Mouse (Mus musculus) kidney, embryonic 16.5 days (tissue): ENCODE results near the gene Zfp39. TPM values are rescaled to one million over a fixed set of nuclear protein-coding genes. Genes with fewer than 3 reads are reported as not detected.
A peak's percentile ranks its signal among the peaks of the same experiment; 100 is the strongest.

ENCODE experiments used
- ATAC-seq: fragments of 200-750 bp; cut with Nextera tagmentation; 2 replicates; pipeline ENCODE4 v1.8.0; 2017; ENCODE audit warnings: moderate TSS enrichment; ENCODE audit not compliant: low FRiP score, low TSS enrichment
- H3K27ac ChIP-seq: fragments of 300-500 bp; sonication (generic); 2 replicates; pipeline ENCODE4 v1.5.1; 2014; ENCODE audit warnings: low read length
- H3K27me3 ChIP-seq: fragments of 300-500 bp; sonication (generic); 2 replicates; pipeline ENCODE4 v1.6.1; 2014; ENCODE audit warnings: low read length, control low read depth, mixed read lengths; ENCODE audit not compliant: insufficient read depth
- H3K36me3 ChIP-seq: fragments of 300-500 bp; sonication (generic); 2 replicates; pipeline ENCODE4 v1.6.1; 2014; ENCODE audit warnings: low read length, control low read depth, mixed read lengths; ENCODE audit not compliant: insufficient read depth
- H3K4me1 ChIP-seq: fragments of 300-500 bp; sonication (generic); 2 replicates; pipeline ENCODE4 v1.6.1; 2014; ENCODE audit warnings: low read length, control low read depth, mixed read lengths; ENCODE audit not compliant: insufficient read depth
- H3K4me2 ChIP-seq: fragments of 300-500 bp; sonication (generic); replicated peaks from 2 replicates; pipeline ENCODE4 v1.6.1; 2014; ENCODE audit warnings: low read depth, low read length
- H3K4me3 ChIP-seq: fragments of 300-500 bp; sonication (generic); 2 replicates; pipeline ENCODE4 v1.5.1; 2014; ENCODE audit warnings: mild to moderate bottlenecking, low read length
- H3K9ac ChIP-seq: fragments of 300-500 bp; sonication (generic); replicated peaks from 2 replicates; pipeline ENCODE4 v1.6.1; 2014; ENCODE audit warnings: low read length
- H3K9me3 ChIP-seq: fragments of 300-500 bp; sonication (generic); 2 replicates; pipeline ENCODE4 v1.6.1; 2016; ENCODE audit warnings: low read length, control low read depth
- WGBS: fragments of 180-500 bp; shearing (Covaris S2); extraction: QIAGEN DNeasy Blood & Tissue Kit; methylation state at CpG from one replicate; pipeline ENCODE4 v1.1.7; 2014; 5-methylcytosine and 5-hydroxymethylcytosine counted together
- polyA plus RNA-seq: library from polyadenylated mRNA; unstranded; fragments of >200 nt; fragmentation: Nextera tagmentation; extraction: Ambion mirVana; gene quantifications from 2 replicates; pipeline ENCODE4 v1.2.1, GENCODE M21; 2015

Gene Zfp39
- polyA plus RNA-seq, 1 experiment from 2014 or later: 6.0 TPM

- H3K36me3 ChIP-seq: peaks cover 9% of the 10 kb centered on the region; the same call in 1 of the 2 replicates
- H3K27ac ChIP-seq: no peak overlapping the region
- H3K4me1 ChIP-seq: peaks cover 4% of the 10 kb centered on the region
- H3K4me3 ChIP-seq: no peak overlapping the region
- 78% methylated on average over 2 of the region's 3 CpGs for WGBS
- H3K4me2 ChIP-seq: no peak overlapping the region
- no peaks in the 10 kb centered on the region for H3K9me3 ChIP-seq
- no peaks in the 10 kb centered on the region for H3K27me3 ChIP-seq
- H3K9ac ChIP-seq: no peak overlapping the region
- no peak for ATAC-seq
These were observed 22.6 kb upstream of the Zfp39 start for GRCm38 (mm10) chr11:58926651-58927050.

- H3K27me3 ChIP-seq: no peaks in the 10 kb centered on the region
- no peaks in the 10 kb centered on the region for H3K9me3 ChIP-seq
- ATAC-seq: no peak
- no peak overlapping the region for H3K9ac ChIP-seq
- H3K27ac ChIP-seq: no peak overlapping the region
- WGBS: 78% methylated on average over 9 of the region's 9 CpGs
- no peaks in the 10 kb centered on the region for H3K36me3 ChIP-seq
- no peaks in the 10 kb centered on the region for H3K4me1 ChIP-seq
- H3K4me2 ChIP-seq: no peak overlapping the region
- no peak overlapping the region for H3K4me3 ChIP-seq
These were observed 18.4 kb upstream of the Zfp39 start for GRCm38 (mm10) chr11:58922420-58922819.

GRCm38 (mm10) chr11:58918759-58919158 lies 14.7 kb upstream of the Zfp39 start:
- H3K9ac ChIP-seq: no peak overlapping the region
- H3K4me2 ChIP-seq: no peak overlapping the region
- no peaks in the 10 kb centered on the region for H3K36me3 ChIP-seq
- no peak for ATAC-seq
- no peak overlapping the region for H3K27ac ChIP-seq
- WGBS: 75% methylated on average over 5 of the region's 5 CpGs
- no peaks in the 10 kb centered on the region for H3K9me3 ChIP-seq
- no peaks in the 10 kb centered on the region for H3K27me3 ChIP-seq
- no peaks in the 10 kb centered on the region for H3K4me1 ChIP-seq
- H3K4me3 ChIP-seq: no peak overlapping the region

GRCm38 (mm10) chr11:58917745-58918366 lies 13.8 kb upstream of the Zfp39 start, which contains the start of gene Btnl10:
Btnl10 (plus strand) TSS chr11:58917908.
- H3K36me3 ChIP-seq: no peaks in the 10 kb centered on the region
- no peak within 1 kb of the TSS for H3K4me2 ChIP-seq
- ATAC-seq: no peak
- no peaks in the 10 kb centered on the region for H3K27me3 ChIP-seq
- no peaks in the 10 kb centered on the region for H3K9me3 ChIP-seq
- H3K27ac ChIP-seq: no peak within 1 kb of the TSS
- no peaks in the 10 kb centered on the region for H3K4me1 ChIP-seq
- no peak within 1 kb of the TSS for H3K9ac ChIP-seq
- WGBS: 77% methylated on average over 12 of the region's 12 CpGs
- no peak within 1 kb of the TSS for H3K4me3 ChIP-seq

DNA sequence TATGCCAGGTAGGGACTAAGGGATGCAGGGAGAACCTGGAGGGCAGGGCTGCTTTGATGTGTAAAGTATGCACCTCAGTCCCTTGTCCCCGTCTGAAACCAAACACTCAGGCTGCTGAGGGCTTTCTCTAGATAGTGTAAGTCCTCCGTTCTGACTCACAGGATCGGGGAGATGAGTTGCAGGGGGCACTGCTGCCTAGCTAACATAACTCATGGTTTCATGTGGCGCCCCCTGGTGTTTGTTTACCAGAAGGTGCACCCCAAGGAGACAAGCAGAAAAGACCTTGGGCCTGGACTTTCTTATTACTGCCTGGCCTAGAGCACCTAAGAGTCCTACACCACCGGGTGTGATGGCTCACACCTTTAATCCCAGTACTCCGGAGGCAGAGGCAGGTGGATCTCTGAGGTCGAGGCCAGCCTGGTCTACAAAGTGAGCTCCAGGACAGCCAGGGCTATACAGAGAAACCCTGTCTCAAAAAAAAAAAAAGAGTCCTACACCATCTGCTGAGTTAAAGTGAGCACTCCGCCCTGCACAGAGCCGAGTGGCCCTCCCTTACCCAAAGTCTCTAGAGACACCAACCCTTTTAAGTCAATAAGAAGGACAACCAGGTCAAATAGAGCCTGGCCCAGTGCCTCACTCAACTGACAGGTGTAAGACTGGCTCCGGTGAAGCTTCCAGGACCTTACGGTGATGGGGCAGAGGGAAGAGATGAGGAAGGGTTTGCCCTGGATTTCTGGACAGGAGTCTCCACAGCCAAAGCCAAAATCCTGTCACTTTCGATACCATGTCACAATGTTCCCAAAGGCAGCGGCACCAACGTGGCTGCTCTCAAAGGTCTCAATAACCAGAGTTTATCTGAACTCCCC lies 13.1 kb upstream of the Zfp39 start:
- 56% methylated on average over 14 of the region's 14 CpGs for WGBS
- H3K4me2 ChIP-seq: no peak overlapping the region
- no peak for ATAC-seq
- no peaks in the 10 kb centered on the region for H3K27me3 ChIP-seq
- H3K9me3 ChIP-seq: no peaks in the 10 kb centered on the region
- no peak overlapping the region for H3K9ac ChIP-seq
- no peak overlapping the region for H3K4me3 ChIP-seq
- H3K4me1 ChIP-seq: no peaks in the 10 kb centered on the region
- H3K27ac ChIP-seq: no peak overlapping the region
- H3K36me3 ChIP-seq: no peaks in the 10 kb centered on the region

DNA sequence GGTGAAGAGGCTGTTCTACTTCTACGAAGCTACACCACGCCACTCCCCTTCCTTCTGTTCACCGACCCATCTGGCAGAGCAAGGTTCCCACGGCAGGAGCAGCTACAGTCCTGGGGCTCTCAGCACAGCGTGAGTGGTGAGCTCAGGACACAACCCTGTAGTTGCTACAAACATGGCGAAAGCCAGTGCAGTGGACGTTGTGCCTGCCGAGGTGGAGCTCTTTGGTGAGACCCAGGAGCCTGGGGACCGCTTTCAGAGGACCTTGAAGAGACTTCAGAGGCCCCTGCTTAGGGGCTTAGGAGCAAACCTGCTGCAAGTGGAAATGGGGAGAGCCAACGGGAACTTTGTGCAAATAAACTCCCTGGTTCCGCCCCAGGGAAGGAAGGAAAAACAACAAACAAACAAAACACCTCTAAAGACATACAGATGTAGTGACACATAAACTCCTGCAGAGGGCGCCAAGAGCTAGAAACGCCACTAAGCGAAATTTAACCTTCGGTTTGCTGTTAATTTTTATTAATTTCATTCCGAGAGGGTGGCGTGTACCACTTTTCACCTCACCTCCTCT lies 10.5 kb upstream of the Zfp39 start:
- Histone ChIP-seq H3K36me3 (no peaks in the 10 kb centered on the region), H3K4me1 (no peaks in the 10 kb centered on the region), H3K4me2 (peak overlapping the region; percentile 56), H3K9me3 (no peaks in the 10 kb centered on the region), H3K9ac (peak overlapping the region; percentile 61), H3K4me3 (peak overlapping the region; percentile 33), H3K27me3 (no peaks in the 10 kb centered on the region), H3K27ac (no peak overlapping the region)
- 17% methylated on average over 17 of the region's 17 CpGs for WGBS
- ATAC-seq: peak; percentile 54

DNA sequence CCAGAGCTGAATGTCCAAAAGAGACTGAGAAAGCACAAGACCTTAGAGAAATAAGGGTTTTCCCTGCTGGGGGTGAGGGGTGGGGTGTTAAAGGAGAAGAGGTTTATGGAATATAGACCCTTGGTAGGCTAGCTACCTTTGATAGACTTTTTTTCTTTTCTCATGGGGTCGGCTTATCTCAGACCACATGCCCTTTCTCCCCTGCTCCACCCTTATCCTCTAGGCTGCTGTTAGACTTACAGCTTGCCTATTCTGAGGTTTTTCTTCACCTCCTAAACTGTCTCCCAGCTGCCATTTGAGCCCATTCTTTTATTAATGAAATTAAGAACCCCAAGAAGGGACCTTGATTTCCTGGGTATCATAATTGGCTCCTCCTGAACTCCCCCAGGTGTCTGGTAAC lies 9.8 kb upstream of the Zfp39 start:
- Histone ChIP-seq H3K27me3 (no peaks in the 10 kb centered on the region), H3K4me2 (no peak overlapping the region), H3K4me3 (no peak overlapping the region), H3K9ac (no peak overlapping the region), H3K27ac (no peak overlapping the region), H3K4me1 (no peaks in the 10 kb centered on the region), H3K36me3 (no peaks in the 10 kb centered on the region), H3K9me3 (no peaks in the 10 kb centered on the region)
- no peak for ATAC-seq
- 67% methylated on average over 1 of the region's 1 CpGs for WGBS

DNA sequence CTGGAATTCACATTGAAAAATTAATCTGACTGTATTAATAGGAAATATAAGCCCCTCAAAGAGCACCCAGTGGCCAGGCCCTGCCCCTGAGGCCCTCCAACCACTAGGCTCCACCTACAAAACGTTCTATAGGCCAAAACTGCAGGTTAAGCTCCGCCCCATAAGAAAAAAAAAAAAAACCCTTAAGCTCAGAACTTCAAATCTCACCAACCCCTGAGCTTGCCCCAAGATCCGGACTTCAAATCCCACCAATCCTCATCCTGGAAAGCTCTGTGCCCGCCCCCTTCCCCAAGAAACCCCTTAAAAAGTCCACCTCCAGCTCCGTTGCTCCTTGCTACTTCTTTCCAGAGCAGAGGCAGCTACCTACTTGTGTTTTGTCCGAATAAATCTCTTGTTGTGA lies 813 bp upstream of the Zfp39 start:
- Histone ChIP-seq H3K4me3 (no peak overlapping the region; the same call in 1 of the 2 replicates), H3K27ac (no peak overlapping the region), H3K9ac (no peak overlapping the region), H3K9me3 (no peaks in the 10 kb centered on the region), H3K27me3 (no peaks in the 10 kb centered on the region), H3K36me3 (peaks cover 19% of the 10 kb centered on the region; the same call in 1 of the 2 replicates), H3K4me1 (peaks cover 12% of the 10 kb centered on the region), H3K4me2 (peak overlapping the region; percentile 90; the same call in 1 of the 2 replicates)
- no peak for ATAC-seq
- 56% methylated on average over 6 of the region's 6 CpGs for WGBS

GRCm38 (mm10) chr11:58904410-58904718 lies 339 bp upstream of the Zfp39 start:
- peak; percentile 5; the same call in 1 of the 2 replicates for ATAC-seq
- H3K4me1 ChIP-seq: peaks cover 12% of the 10 kb centered on the region
- peak overlapping the region; percentile 70 for H3K9ac ChIP-seq
- peak overlapping the region; percentile 61 for H3K27ac ChIP-seq
- no peaks in the 10 kb centered on the region for H3K27me3 ChIP-seq
- peaks cover 21% of the 10 kb centered on the region; the same call in 1 of the 2 replicates for H3K36me3 ChIP-seq
- no peaks in the 10 kb centered on the region for H3K9me3 ChIP-seq
- 2% methylated on average over 8 of the region's 8 CpGs for WGBS
- H3K4me3 ChIP-seq: peak overlapping the region; percentile 90
- peak overlapping the region; percentile 90 for H3K4me2 ChIP-seq

- ATAC-seq: no peak
- Histone ChIP-seq H3K4me3 (no peak overlapping the region), H3K4me2 (no peak overlapping the region), H3K36me3 (peaks cover 30% of the 10 kb centered on the region; the same call in 1 of the 2 replicates), H3K9ac (no peak overlapping the region), H3K27ac (no peak overlapping the region), H3K9me3 (no peaks in the 10 kb centered on the region), H3K27me3 (no peaks in the 10 kb centered on the region), H3K4me1 (peaks cover 12% of the 10 kb centered on the region)
These were observed 2.9 kb downstream of the Zfp39 start for GRCm38 (mm10) chr11:58901080-58901479.
